Comparison of ENCODE assay signal across 18 mouse cellular contexts in the genomic region with DNA sequence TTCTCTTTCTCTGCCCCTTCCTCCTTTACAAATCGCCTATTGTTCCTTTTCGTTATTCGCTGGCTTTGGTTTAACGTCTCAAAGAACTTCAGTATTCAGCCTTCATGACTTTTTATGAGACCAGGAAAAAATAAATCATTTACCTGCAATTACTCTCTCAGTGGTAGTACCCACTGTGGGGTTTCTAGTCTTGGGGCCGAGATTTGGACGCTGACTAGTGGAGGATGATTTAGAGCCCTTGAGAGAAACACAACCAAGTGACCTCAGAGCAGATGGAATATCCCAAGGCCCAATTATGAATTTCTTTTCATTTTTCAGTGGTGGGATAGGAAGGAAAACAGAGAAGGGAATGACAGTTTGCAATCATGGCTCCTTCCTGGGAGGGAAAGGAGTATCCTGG.
"Had no signal": no experiment of that assay in that cellular context is flagged by ENCODE, and none has a peak within 500 bp of the region (broad histone marks: within the 10 kb centered on the region; RNA-seq: fewer than 3 reads in every experiment).

No protein-coding gene starts in this region.

- H3K4me3 ChIP-seq: midbrain, embryonic 10.5 days; midbrain, embryonic 12.5 days; myocyte; neural tube, embryonic 13.5 days; neural tube, embryonic 15.5 days had no signal

- DNase-seq: lung, embryonic 14.5 days; lung, postnatal 10 days; lung, postnatal 4 days; midbrain, embryonic 14.5 days; retina, postnatal 1 day; right cerebral cortex, adult 18-20 months; right cerebral cortex, postnatal 25 days; right cerebral cortex, postnatal 4 days; spleen, adult 18-20 months; thymus, adult 18-20 months; thymus, postnatal 14 days; thymus, postnatal 36 days had no signal

- H3K4me1 ChIP-seq: midbrain, embryonic 10.5 days; midbrain, embryonic 12.5 days; neural tube, embryonic 13.5 days; neural tube, embryonic 15.5 days had no signal

- ATAC-seq: midbrain, embryonic 16.5 days had no signal

- H3K9me3 ChIP-seq: neural tube, embryonic 13.5 days; neural tube, embryonic 15.5 days had no signal

- H3K27ac ChIP-seq: midbrain, embryonic 10.5 days; midbrain, embryonic 12.5 days; neural tube, embryonic 13.5 days; neural tube, embryonic 15.5 days had no signal

- H3K4me2 ChIP-seq: lung, embryonic 14.5 days; midbrain, embryonic 12.5 days; neural tube, embryonic 13.5 days; neural tube, embryonic 15.5 days had no signal

- H3K27me3 ChIP-seq: neural tube, embryonic 13.5 days; neural tube, embryonic 15.5 days had no signal

- H3K9ac ChIP-seq: lung, embryonic 14.5 days; midbrain, embryonic 12.5 days; neural tube, embryonic 13.5 days; neural tube, embryonic 15.5 days had no signal
